Mouse (Mus musculus) forebrain, embryonic 11.5 days (tissue): ENCODE measurements around the gene Phf21a. TPM values are rescaled to one million over a fixed set of nuclear protein-coding genes. Genes with fewer than 3 reads are reported as not detected.

Experiments
- ATAC-seq: fragments of 200-750 bp; cut with Nextera tagmentation; replicated peaks from 2 replicates; pipeline ENCODE4 v1.8.0; 2017; ENCODE audit warnings: moderate TSS enrichment; ENCODE audit not compliant: low FRiP score
- DNase-seq: peaks from one replicate; pipeline ENCODE4 v3.0.0-alpha.2; 2017; ENCODE audit warnings: low spot score
- H3K27ac ChIP-seq: fragments of 300-500 bp; sonication (generic); 2 replicates; pipeline ENCODE4 v1.5.1; 2014; ENCODE audit warnings: low read depth, low read length
- H3K27me3 ChIP-seq: fragments of 300-500 bp; sonication (generic); 2 replicates; pipeline ENCODE4 v1.6.1; 2014; ENCODE audit warnings: mild to moderate bottlenecking, low read length, mixed read lengths; ENCODE audit not compliant: control insufficient read depth, insufficient read depth
- H3K36me3 ChIP-seq: fragments of 300-500 bp; sonication (generic); 2 replicates; pipeline ENCODE4 v1.6.1; 2014; ENCODE audit warnings: mild to moderate bottlenecking, low read length, moderate library complexity, mixed read lengths; ENCODE audit not compliant: control insufficient read depth, insufficient read depth
- H3K4me1 ChIP-seq: fragments of 300-500 bp; sonication (generic); replicated peaks from 2 replicates; pipeline ENCODE4 v1.6.1; 2014; ENCODE audit warnings: low read length, mixed read lengths; ENCODE audit not compliant: control insufficient read depth, insufficient read depth
- H3K4me2 ChIP-seq: fragments of 300-500 bp; sonication (generic); 2 replicates; pipeline ENCODE4 v1.6.1; 2014; ENCODE audit warnings: low read depth, mild to moderate bottlenecking, low read length, moderate library complexity, mixed read lengths; ENCODE audit not compliant: severe bottlenecking
- H3K4me3 ChIP-seq: fragments of 300-500 bp; sonication (generic); 2 replicates; pipeline ENCODE4 v1.5.1; 2014; ENCODE audit warnings: low read depth, low read length
- H3K9ac ChIP-seq: fragments of 300-500 bp; sonication (generic); 2 replicates; pipeline ENCODE4 v1.6.1; 2014; ENCODE audit warnings: low read length
- H3K9me3 ChIP-seq: fragments of 300-500 bp; sonication (generic); 2 replicates; pipeline ENCODE4 v1.6.1; 2016; ENCODE audit warnings: low read length, mixed read lengths; ENCODE audit not compliant: control insufficient read depth
- WGBS: fragments of 180-500 bp; shearing (Covaris S2); extraction: QIAGEN DNeasy Blood & Tissue Kit; methylation state at CpG from one replicate; pipeline ENCODE4 v1.1.7; 2014; 5-methylcytosine and 5-hydroxymethylcytosine counted together
- polyA plus RNA-seq: library from polyadenylated mRNA; unstranded; fragments of >200 nt; fragmentation: Nextera tagmentation; extraction: Ambion mirVana; gene quantifications from 2 replicates; pipeline ENCODE4 v1.2.1, GENCODE M21; 2014

Phf21a gene
- polyA plus RNA-seq, 1 experiment from 2014 or later, result 37.6 TPM

DNA sequence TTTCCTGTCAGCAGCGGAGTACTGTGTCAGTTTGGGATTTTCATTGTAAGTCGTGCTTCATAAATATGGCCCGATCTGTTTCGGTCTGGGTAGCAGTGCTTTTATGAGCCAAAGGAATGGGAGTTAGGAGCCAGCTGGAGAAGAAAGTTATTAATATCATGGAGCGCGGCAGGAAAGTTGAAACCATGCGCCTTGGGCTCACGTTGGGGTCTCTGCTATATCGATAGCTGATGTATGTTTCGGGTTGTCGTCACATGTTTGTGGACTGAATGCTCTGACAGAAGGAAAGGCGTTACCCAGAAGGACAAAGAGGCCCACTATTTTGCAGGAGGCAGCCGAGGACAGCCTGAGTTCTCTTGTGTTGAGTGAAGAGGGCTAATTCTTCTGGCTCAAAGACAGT, 36.2 kb upstream of the Phf21a start:
- DNase-seq (no peak), ATAC-seq (no peak)
- WGBS, result 87% methylated on average over 13 of the region's 13 CpGs
- no peaks in the 10 kb centered on the region for H3K9me3 ChIP-seq
- H3K9ac ChIP-seq, result no peak overlapping the region
- no peaks in the 10 kb centered on the region for H3K36me3 ChIP-seq
- no peak overlapping the region for H3K4me2 ChIP-seq
- peaks cover 37% of the 10 kb centered on the region for H3K27me3 ChIP-seq
- H3K4me3 ChIP-seq, result no peak overlapping the region
- H3K27ac ChIP-seq, result no peak overlapping the region
- H3K4me1 ChIP-seq, result peaks cover 2% of the 10 kb centered on the region

DNA sequence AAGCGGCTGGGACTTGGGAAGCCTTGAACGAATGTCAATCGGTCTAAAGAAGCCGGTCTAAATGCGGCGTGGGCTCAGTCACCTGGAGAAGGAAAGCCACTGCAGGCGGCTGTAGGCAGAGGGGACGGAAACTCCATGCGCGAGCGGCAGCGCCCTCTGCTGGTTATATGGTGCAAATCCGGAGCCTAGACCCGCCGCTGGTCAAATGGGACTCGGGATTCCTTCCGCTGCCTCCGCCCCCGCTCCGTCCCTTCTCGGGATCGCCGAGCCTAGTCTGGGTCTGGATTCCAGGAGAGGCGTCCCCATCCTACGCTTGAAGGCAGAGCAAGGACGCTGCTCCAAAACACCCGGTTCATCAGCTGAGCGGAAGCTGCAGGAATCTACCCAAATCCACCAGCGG, 34.4 kb upstream of the Phf21a start:
- Histone ChIP-seq H3K27me3 (peaks cover 35% of the 10 kb centered on the region), H3K36me3 (no peaks in the 10 kb centered on the region), H3K4me3 (peak overlapping the region; percentile 59), H3K4me1 (peaks cover 2% of the 10 kb centered on the region), H3K4me2 (peak overlapping the region; percentile 92), H3K9me3 (no peaks in the 10 kb centered on the region), H3K27ac (no peak overlapping the region), H3K9ac (peak overlapping the region; percentile 32; the same call in 1 of the 2 replicates)
- peak; percentile 49 for ATAC-seq
- WGBS, result under 1% methylated on average over 29 of the region's 29 CpGs
- DNase-seq, result peak; percentile 97

DNA sequence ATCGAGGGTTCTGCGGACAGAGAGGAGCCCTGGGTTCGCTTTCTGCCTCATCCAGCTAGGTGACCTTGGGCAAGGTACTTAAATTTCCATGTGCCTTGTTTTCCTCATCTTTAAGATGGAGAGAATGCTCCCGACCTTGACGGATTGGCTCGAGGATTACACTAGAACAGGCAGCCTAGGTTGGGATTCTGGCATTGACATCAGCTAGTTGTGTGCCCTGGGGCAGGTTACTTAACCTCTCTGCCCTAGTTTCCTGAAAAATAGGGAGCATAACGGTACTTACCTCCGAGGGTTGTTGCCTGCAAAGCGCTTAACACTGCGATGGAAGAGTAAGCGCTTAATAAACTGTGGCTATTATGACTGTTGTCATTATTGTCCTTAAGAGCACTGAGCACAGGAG, 34.0 kb upstream of the Phf21a start:
- peak overlapping the region; percentile 5; the same call in 1 of the 2 replicates for H3K9ac ChIP-seq
- H3K27me3 ChIP-seq, result peaks cover 34% of the 10 kb centered on the region
- ATAC-seq (no peak), DNase-seq (no peak)
- H3K9me3 ChIP-seq, result no peaks in the 10 kb centered on the region
- 4% methylated on average over 11 of the region's 11 CpGs for WGBS
- H3K4me2 ChIP-seq, result peak overlapping the region; percentile 92
- no peak overlapping the region for H3K27ac ChIP-seq
- no peaks in the 10 kb centered on the region for H3K36me3 ChIP-seq
- H3K4me1 ChIP-seq, result peaks cover 2% of the 10 kb centered on the region
- H3K4me3 ChIP-seq, result peak overlapping the region; percentile 59

DNA sequence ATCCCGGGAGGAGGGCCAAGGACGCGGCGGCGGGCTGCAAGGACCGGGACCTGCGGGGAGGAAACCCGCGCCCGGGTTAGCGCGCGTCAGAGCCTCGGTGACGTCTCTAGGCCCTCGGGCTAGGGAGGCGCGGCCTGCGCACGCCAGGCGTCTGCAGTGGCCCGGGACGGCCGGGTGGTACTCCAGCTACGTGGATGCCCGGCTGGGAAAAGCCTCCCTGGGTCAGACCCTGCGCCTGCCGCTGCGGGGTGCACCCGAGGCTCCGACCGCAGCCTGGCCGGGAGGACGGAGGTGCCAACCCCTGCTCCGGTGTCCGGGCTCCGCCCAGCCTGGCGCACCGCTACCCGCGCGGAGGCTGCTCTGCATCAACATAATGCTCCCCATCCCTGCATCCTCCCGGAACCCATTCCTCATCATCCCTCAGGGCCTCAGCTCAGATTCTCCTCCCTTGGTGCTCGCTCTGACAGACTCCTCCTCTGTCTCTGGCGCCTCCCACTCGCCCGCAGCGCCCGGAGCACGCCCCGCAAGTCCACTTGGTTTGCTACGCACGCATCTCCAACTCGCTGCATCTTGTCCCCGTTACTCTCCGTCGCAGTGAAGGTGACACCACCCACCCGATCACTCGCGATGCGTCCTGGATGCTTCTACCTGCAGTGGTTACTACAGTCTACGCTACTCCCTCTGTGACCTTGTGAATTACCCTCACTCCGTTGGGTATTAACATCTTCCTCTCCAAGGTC, 33.3 kb upstream of the Phf21a start:
- Histone ChIP-seq H3K27me3 (peaks cover 27% of the 10 kb centered on the region), H3K27ac (no peak overlapping the region), H3K4me1 (peaks cover 2% of the 10 kb centered on the region), H3K4me2 (peak overlapping the region; percentile 92), H3K9me3 (no peaks in the 10 kb centered on the region), H3K36me3 (no peaks in the 10 kb centered on the region), H3K9ac (peak overlapping the region; percentile 63), H3K4me3 (peak overlapping the region; percentile 59)
- under 1% methylated on average over 59 of the region's 63 CpGs for WGBS
- DNase-seq (peak; percentile 82), ATAC-seq (peak; percentile 69)

- H3K4me3 ChIP-seq, result peak overlapping the region; percentile 59
- H3K4me1 ChIP-seq, result peaks cover 2% of the 10 kb centered on the region
- H3K9me3 ChIP-seq, result no peaks in the 10 kb centered on the region
- WGBS, result 6% methylated on average over 6 of the region's 6 CpGs
- no peak for DNase-seq
- no peak overlapping the region for H3K27ac ChIP-seq
- H3K27me3 ChIP-seq, result peaks cover 23% of the 10 kb centered on the region
- no peaks in the 10 kb centered on the region for H3K36me3 ChIP-seq
- H3K4me2 ChIP-seq, result peak overlapping the region; percentile 92
- H3K9ac ChIP-seq, result no peak overlapping the region
- ATAC-seq, result no peak
Measured at GRCm38 (mm10) chr2:92060291-92060690, 32.6 kb upstream of the Phf21a start.

- H3K9me3 ChIP-seq, result no peaks in the 10 kb centered on the region
- peaks cover 23% of the 10 kb centered on the region for H3K27me3 ChIP-seq
- DNase-seq, result no peak
- 81% methylated on average over 5 of the region's 5 CpGs for WGBS
- H3K4me1 ChIP-seq, result no peaks in the 10 kb centered on the region; the same call in none of the 2 replicates
- no peak overlapping the region for H3K27ac ChIP-seq
- no peak overlapping the region for H3K4me2 ChIP-seq
- ATAC-seq, result no peak
- H3K9ac ChIP-seq, result no peak overlapping the region
- no peak overlapping the region for H3K4me3 ChIP-seq
- H3K36me3 ChIP-seq, result no peaks in the 10 kb centered on the region
Measured at GRCm38 (mm10) chr2:92061337-92061736, 31.6 kb upstream of the Phf21a start.

DNA sequence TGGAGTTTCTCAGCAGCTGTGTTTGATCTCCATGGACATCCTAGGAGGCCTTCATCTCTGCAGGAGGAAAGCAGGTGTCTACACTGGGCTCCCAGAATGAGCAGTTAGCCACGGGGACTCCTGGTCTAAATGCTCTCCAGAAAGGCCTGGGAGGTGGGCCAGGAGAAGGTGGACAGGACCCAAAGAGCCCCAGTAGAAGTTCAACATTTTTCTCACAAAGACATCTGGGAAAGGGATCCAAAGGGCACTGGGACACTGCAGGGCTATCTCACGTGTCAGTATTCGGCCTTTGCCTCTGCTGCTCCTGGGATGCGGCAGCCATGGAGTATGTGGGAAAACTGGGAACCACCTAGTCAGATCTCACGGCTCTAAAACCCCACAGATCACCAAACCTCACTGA, 29.8 kb upstream of the Phf21a start:
- ATAC-seq (no peak), DNase-seq (no peak)
- Histone ChIP-seq H3K27me3 (peaks cover 23% of the 10 kb centered on the region), H3K9me3 (no peaks in the 10 kb centered on the region), H3K9ac (no peak overlapping the region), H3K4me3 (no peak overlapping the region), H3K4me1 (no peaks in the 10 kb centered on the region; the same call in none of the 2 replicates), H3K27ac (no peak overlapping the region), H3K36me3 (no peaks in the 10 kb centered on the region), H3K4me2 (no peak overlapping the region)
- WGBS, result 66% methylated on average over 5 of the region's 5 CpGs

- Histone ChIP-seq H3K27ac (no peak overlapping the region), H3K4me3 (no peak overlapping the region), H3K9me3 (no peaks in the 10 kb centered on the region), H3K9ac (no peak overlapping the region), H3K4me1 (no peaks in the 10 kb centered on the region), H3K4me2 (no peak overlapping the region), H3K27me3 (peaks cover 9% of the 10 kb centered on the region), H3K36me3 (no peaks in the 10 kb centered on the region)
- DNase-seq, result no peak
- WGBS, result 86% methylated on average over 8 of the region's 8 CpGs
- no peak for ATAC-seq
Measured at GRCm38 (mm10) chr2:92065269-92065888, 27.5 kb upstream of the Phf21a start.
